Mouse (Mus musculus) heart, postnatal 0 days (tissue): ENCODE measurements around the gene Acacb. TPM values are rescaled to one million over a fixed set of nuclear protein-coding genes. Genes with fewer than 3 reads are reported as not detected.

Experiments
- ATAC-seq: fragments of 200-750 bp; cut with Nextera tagmentation; 2 replicates; pipeline ENCODE4 v1.8.0; 2017; ENCODE audit warnings: low read depth, moderate number of reproducible peaks, moderate library complexity; ENCODE audit not compliant: insufficient read depth
- DNase-seq: peaks from one replicate; pipeline ENCODE4 v3.0.0-alpha.2; 2016; ENCODE audit warnings: low spot score
- H3K27ac ChIP-seq: fragments of 300-500 bp; sonication (generic); 2 replicates; pipeline ENCODE4 v1.5.1; 2014; ENCODE audit warnings: low read depth, mild to moderate bottlenecking
- H3K27me3 ChIP-seq: fragments of 300-500 bp; sonication (generic); 2 replicates; pipeline ENCODE4 v1.6.1; 2014; ENCODE audit warnings: low read length, mixed read lengths; ENCODE audit not compliant: control insufficient read depth, insufficient read depth
- H3K36me3 ChIP-seq: fragments of 300-500 bp; sonication (generic); replicated peaks from 2 replicates; pipeline ENCODE4 v1.6.1; 2014; ENCODE audit warnings: low read length, mixed read lengths; ENCODE audit not compliant: control insufficient read depth, insufficient read depth
- H3K4me1 ChIP-seq: fragments of 300-500 bp; sonication (generic); 2 replicates; pipeline ENCODE4 v1.6.1; 2014; ENCODE audit warnings: antibody characterized with exemption; ENCODE audit not compliant: control insufficient read depth, insufficient read depth
- H3K4me2 ChIP-seq: fragments of 300-500 bp; sonication (generic); 2 replicates; pipeline ENCODE4 v1.6.1; 2014; ENCODE audit warnings: low read depth, mild to moderate bottlenecking, low read length, moderate library complexity
- H3K4me3 ChIP-seq: fragments of 300-500 bp; sonication (generic); 2 replicates; pipeline ENCODE4 v1.5.1; 2014; ENCODE audit warnings: low read depth, low read length
- H3K9ac ChIP-seq: fragments of 300-500 bp; sonication (generic); replicated peaks from 2 replicates; pipeline ENCODE4 v1.6.1; 2014; ENCODE audit warnings: low read depth, low read length, mixed read lengths
- H3K9me3 ChIP-seq: fragments of 300-500 bp; sonication (generic); replicated peaks from 2 replicates; pipeline ENCODE4 v1.6.1; 2016; ENCODE audit warnings: low read length; ENCODE audit not compliant: control insufficient read depth
- CTCF ChIP-seq: IDR thresholded peaks from 2 replicates; pipeline ENCODE4 v1.5.1; 2016; ENCODE audit warnings: antibody characterized with exemption, control low read depth, low read depth
- EP300 ChIP-seq: IDR thresholded peaks from 2 replicates; pipeline ENCODE4 v1.6.1; 2016; ENCODE audit warnings: antibody characterized with exemption, low read depth
- WGBS: fragments of 180-500 bp; shearing (Covaris S2); extraction: QIAGEN DNeasy Blood & Tissue Kit; methylation state at CpG from one replicate; pipeline ENCODE4 v1.1.7; 2014; 5-methylcytosine and 5-hydroxymethylcytosine counted together
- polyA plus RNA-seq: library from polyadenylated mRNA; unstranded; fragments of >200 nt; fragmentation: Nextera tagmentation; extraction: Ambion mirVana; gene quantifications from 2 replicates; pipeline ENCODE4 v1.2.1, GENCODE M21; 2015
- total RNA-seq: library from RNA; depleted of rRNA; stranded (reverse); fragments of >200 nt; gene quantifications from 2 replicates; pipeline ENCODE4 v1.2.3, GENCODE M21; 2014; ENCODE audit warnings: low replicate concordance

Acacb gene
- total and polyA plus RNA-seq, 2 experiments from 2014 or later: 17.5 to 70.1 TPM

- Histone ChIP-seq H3K9me3 (no peaks in the 10 kb centered on the region), H3K36me3 (peaks cover 27% of the 10 kb centered on the region), H3K4me1 (peaks cover 4% of the 10 kb centered on the region; the same call in 1 of the 2 replicates), H3K4me2 (peak overlapping the region; percentile 96; the same call in 1 of the 2 replicates), H3K4me3 (no peak overlapping the region), H3K9ac (no peak overlapping the region), H3K27me3 (no peaks in the 10 kb centered on the region), H3K27ac (no peak overlapping the region)
- TF ChIP-seq CTCF (no peak), EP300 (no peak)
- DNase-seq (no peak), ATAC-seq (no peak)
- WGBS: 79% methylated on average over 7 of the region's 7 CpGs
Observed at GRCm38 (mm10) chr5:114126499-114127244, 19.7 kb upstream of the Acacb start.

DNA sequence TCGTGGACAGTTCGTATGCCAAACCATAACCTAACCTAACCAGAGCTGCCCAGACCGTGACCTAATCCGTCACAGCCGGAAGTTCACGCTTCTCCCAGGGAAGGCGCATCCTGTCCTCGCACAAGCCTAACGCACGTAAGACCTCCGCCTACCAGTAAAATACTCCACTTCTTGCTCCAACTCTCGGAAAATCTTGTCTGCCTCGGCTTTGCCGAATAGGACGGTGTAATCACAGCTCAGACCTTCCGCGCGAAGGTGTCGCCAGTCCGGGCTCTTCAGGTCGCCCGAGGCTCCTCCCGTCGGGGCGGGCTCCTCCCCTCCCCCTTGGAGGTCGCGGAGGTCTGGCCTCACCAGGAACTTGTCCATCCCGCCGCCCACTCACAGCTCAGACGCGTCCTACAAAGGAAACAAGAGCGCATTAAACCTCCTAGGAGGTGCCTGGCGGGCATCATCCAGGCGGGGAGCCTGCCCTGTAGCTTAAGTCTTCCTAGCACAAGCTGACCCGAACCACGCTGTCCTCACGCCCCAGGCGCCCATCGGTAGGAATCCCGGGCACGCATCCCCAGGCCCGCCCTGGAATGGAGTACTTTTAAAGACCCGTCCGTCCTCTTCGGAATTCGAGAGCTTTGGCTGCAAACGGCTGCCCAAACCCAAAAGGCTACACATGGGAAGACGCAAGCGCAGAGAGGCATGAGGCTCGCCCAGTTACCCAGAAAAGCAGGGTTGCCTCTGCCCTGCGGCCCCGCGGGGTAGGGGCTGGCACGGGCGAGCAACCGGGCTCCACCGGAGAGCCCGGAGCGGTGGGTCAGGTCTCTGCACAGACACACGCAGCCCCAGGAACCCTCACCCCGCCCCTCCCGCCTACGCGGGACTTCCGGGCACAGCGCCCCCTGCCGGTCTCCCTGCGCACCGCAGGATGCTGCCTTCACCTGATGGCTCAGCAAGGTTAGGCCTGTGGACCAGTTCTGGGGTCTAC lies 18.7 kb upstream of the Acacb start, which contains the start of gene Alkbh2:
TSS of gene Alkbh2 (minus strand) at position 845 of the 976 bp plus-strand sequence.
- peak within 1 kb of the TSS; percentile 81 for H3K27ac ChIP-seq
- H3K9ac ChIP-seq: peak within 1 kb of the TSS; percentile 52
- peaks cover 8% of the 10 kb centered on the region for H3K4me1 ChIP-seq
- DNase-seq (peak; percentile 48), ATAC-seq (peak; percentile 18; the same call in 1 of the 2 replicates)
- no peaks in the 10 kb centered on the region for H3K27me3 ChIP-seq
- WGBS: 1% methylated on average over 68 of the region's 69 CpGs
- no peaks in the 10 kb centered on the region for H3K9me3 ChIP-seq
- TF ChIP-seq CTCF (peak; percentile 93), EP300 (no peak)
- peak within 1 kb of the TSS; percentile 62 for H3K4me3 ChIP-seq
- peaks cover 17% of the 10 kb centered on the region for H3K36me3 ChIP-seq
- peak within 1 kb of the TSS; percentile 96 for H3K4me2 ChIP-seq

DNA sequence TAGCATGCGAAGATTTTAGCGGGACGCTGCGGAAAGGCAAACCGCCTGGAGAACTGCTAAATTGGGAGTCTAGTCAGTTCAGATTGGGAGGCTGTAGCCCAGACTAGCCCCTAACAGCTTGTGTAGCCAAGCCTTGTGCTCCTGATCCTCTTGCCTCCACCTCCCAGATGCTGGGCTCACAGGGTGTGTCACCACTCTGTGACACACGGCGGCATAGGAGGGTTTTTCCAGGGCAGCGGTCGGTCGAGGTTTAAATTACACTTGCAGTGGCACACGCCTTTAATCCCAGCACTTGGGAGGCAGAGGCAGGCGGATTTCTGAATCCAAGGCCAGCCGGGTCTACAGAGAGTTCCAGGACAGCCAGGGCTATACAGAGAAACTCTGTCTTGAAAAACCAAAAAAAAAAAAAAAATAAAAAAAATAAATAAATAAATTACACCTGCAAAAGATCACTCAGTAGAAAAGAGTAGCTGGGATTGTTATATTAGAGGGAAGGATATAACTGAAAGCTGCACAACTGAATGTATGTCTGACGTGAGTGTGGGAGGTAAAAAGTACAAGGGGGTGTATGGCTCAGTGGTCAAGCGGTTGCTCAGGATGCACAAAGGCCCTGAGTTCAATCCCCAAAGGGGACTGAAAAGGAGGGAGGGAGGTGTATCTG lies 16.7 kb upstream of the Acacb start:
- no peak overlapping the region for H3K27ac ChIP-seq
- no peaks in the 10 kb centered on the region for H3K36me3 ChIP-seq
- H3K27me3 ChIP-seq: no peaks in the 10 kb centered on the region
- WGBS: 80% methylated on average over 15 of the region's 15 CpGs
- no peaks in the 10 kb centered on the region for H3K9me3 ChIP-seq
- H3K9ac ChIP-seq: no peak overlapping the region
- peaks cover 18% of the 10 kb centered on the region for H3K4me1 ChIP-seq
- TF ChIP-seq CTCF: no peak
- no peak for TF ChIP-seq EP300
- H3K4me3 ChIP-seq: peak overlapping the region; percentile 64; the same call in 1 of the 2 replicates
- H3K4me2 ChIP-seq: peak overlapping the region; percentile 95
- DNase-seq (no peak), ATAC-seq (no peak)

DNA sequence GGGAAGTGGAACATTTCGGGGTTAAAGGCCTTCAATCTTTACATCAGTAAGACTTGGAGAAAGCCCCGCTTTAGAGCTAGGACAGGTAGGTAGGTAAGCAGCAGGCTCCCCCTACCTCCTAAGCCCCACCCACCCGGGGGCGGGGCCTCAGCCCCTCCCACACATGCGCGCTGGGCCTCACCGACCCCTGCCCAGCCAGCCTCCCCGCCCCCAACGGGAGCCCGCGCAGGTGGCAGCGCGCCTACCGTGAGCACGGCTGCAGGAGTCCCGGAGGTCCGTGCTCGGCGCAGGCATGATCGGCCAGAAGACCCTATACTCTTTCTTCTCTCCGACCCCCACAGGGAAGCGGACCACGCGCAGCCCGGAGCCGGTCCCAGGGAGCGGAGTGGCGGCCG lies 16.1 kb upstream of the Acacb start, which contains the start of gene Ung:
TSS of gene Ung (plus strand) at position 176 of the 395 bp plus-strand sequence.
- Histone ChIP-seq H3K36me3 (no peaks in the 10 kb centered on the region), H3K27ac (peak within 1 kb of the TSS; percentile 92), H3K27me3 (no peaks in the 10 kb centered on the region), H3K4me1 (peaks cover 19% of the 10 kb centered on the region), H3K4me3 (peak within 1 kb of the TSS; percentile 64), H3K9ac (peak within 1 kb of the TSS; percentile 58), H3K9me3 (no peaks in the 10 kb centered on the region), H3K4me2 (peak within 1 kb of the TSS; percentile 95)
- DNase-seq (no peak), ATAC-seq (no peak)
- WGBS: under 1% methylated on average over 21 of the region's 29 CpGs
- TF ChIP-seq CTCF (no peak), EP300 (no peak)
